Mouse (Mus musculus): ENCODE measurements around the gene Gab2. TPM values are rescaled to one million over a fixed set of nuclear protein-coding genes. Genes with fewer than 3 reads are reported as not detected.

Gab2 gene
- polyA plus RNA-seq, 1 experiment from 2014 or later, result 7.1 TPM

DNA sequence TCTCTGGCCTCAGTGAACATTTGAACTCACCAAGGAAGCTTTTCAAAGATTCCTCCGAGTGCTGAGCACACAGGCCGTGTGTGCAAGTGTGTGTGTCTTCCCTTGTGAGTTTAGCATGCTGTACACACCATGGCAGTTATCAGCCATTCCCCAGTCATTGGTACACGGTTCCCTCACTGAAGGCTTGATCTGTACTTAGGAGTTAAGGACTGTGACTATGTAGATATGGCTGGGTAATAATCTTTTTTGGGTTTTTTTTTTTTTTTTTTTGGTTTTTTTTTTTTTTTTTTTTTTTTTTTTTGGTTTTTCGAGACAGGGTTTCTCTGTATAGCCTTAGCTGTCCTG is 265.4 kb downstream of the Gab2 start:
- WGBS, result 81% methylated on average over 4 of the region's 4 CpGs
- H3K36me3 ChIP-seq, result peaks cover 7% of the 10 kb centered on the region; the same call in 1 of the 2 replicates
- no peak overlapping the region for H3K4me3 ChIP-seq
- H3K27ac ChIP-seq (replicated peaks), result no peak overlapping the region
- peaks cover 15% of the 10 kb centered on the region; the same call in 1 of the 2 replicates for H3K4me1 ChIP-seq
- no peaks in the 10 kb centered on the region for H3K27me3 ChIP-seq (ENCODE audit: low read depth, poor library complexity, severe bottlenecking)
- no peaks in the 10 kb centered on the region for H3K9me3 ChIP-seq (replicated peaks)
- DNase-seq (ENCODE audit: low spot score), result no peak

DNA sequence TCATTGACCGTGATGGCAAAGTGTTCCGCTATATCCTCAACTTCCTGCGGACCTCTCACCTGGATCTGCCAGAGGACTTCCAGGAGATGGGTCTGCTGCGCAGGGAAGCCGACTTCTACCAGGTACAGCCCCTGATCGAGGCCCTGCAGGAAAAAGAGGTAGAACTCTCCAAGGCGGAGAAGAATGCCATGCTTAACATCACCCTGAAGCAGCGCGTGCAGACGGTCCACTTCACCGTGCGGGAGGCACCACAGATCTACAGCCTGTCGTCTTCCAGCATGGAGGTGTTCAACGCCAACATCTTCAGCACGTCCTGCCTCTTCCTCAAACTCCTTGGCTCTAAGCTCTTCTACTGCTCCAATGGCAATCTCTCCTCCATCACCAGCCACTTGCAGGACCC is 266.1 kb downstream of the Gab2 start:
- no peak overlapping the region for H3K4me3 ChIP-seq

DNA sequence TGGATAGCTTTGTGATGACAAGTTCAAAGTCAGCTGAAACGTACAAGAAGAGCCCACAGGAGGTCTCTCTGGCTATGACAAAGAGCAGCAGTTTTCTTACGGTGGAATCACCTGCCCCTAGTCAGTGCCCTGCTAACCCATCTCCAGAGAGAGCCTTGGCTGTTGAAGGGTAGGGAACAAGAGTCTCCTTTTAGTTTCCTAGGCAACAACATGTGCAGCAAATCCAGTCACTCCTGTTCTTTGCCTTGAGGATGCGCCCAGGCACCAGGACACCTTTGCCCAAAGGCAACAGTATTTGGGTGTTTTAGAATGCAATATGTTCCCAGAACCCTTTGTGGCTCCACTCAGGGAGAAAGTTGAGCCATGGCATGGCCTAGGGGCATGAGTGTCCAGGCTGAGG is 266.9 kb downstream of the Gab2 start:
- Histone ChIP-seq H3K27me3 (ENCODE audit: low read depth, poor library complexity, severe bottlenecking) (no peaks in the 10 kb centered on the region), H3K4me1 (peaks cover 16% of the 10 kb centered on the region; the same call in 1 of the 2 replicates), H3K36me3 (peaks cover 7% of the 10 kb centered on the region; the same call in 1 of the 2 replicates), H3K4me3 (no peak overlapping the region), H3K27ac (replicated peaks) (no peak overlapping the region), H3K9me3 (replicated peaks) (no peaks in the 10 kb centered on the region)
- DNase-seq (ENCODE audit: low spot score), result no peak
- WGBS, result 84% methylated on average over 3 of the region's 3 CpGs

More for the DNA sequence above, 266.1 kb downstream of the Gab2 start:
- no peaks in the 10 kb centered on the region for H3K27me3 ChIP-seq (ENCODE audit: low read depth, poor library complexity, severe bottlenecking)
- H3K27ac ChIP-seq (replicated peaks), result no peak overlapping the region
- H3K4me1 ChIP-seq, result peaks cover 16% of the 10 kb centered on the region; the same call in 1 of the 2 replicates
- DNase-seq (ENCODE audit: low spot score), result no peak
- no peaks in the 10 kb centered on the region for H3K9me3 ChIP-seq (replicated peaks)
- whole genome bisulfite sequencing, result 92% methylated on average over 15 of the region's 15 CpGs
- peaks cover 7% of the 10 kb centered on the region; the same call in 1 of the 2 replicates for H3K36me3 ChIP-seq

DNA sequence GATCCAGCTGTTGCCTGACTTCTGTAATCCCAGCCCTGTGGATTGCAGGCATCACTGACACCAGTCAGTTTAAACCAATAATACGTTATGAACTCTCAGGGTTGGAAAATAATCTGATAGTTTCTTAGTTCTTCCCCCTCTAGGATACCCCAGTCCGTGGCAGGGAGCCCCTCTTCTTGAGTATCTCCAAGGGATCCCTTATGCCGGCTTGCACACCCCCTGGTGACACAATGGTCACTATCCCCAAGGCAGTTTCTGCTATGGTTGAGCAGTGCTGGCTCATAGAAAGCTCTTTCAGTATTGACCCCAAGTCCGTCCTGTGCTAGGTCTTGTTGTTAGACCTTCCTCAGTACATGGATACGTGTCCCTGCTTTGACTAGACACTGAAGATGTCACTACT is 267.4 kb downstream of the Gab2 start:
- Histone ChIP-seq H3K4me1 (peaks cover 16% of the 10 kb centered on the region; the same call in 1 of the 2 replicates), H3K27me3 (ENCODE audit: low read depth, poor library complexity, severe bottlenecking) (no peaks in the 10 kb centered on the region), H3K4me3 (no peak overlapping the region), H3K9me3 (replicated peaks) (no peaks in the 10 kb centered on the region), H3K36me3 (peaks cover 7% of the 10 kb centered on the region; the same call in 1 of the 2 replicates), H3K27ac (replicated peaks) (no peak overlapping the region)
- no peak for DNase-seq (ENCODE audit: low spot score)
- 84% methylated on average over 5 of the region's 5 CpGs for WGBS

DNA sequence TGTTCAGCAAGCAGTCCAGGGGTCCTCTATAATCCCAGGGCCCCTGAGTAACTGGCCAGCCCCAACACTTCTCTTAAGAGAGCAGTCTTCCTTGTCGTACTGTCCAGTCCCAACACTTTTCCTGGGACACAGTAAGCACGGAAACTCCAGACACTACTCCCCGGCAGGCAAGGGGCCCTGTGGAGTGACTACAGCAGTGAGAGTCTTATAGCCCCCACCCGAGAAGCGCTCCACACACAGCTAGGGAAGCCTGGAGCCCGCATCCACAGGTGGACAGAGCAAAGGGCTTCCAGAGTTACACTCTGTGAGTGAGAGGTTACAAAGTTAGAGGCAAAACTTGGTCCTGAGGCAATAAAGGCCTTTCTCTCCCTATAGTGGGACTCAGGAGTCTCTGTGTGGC is 268.1 kb downstream of the Gab2 start:
- DNase-seq (ENCODE audit: low spot score), result no peak
- peaks cover 7% of the 10 kb centered on the region; the same call in 1 of the 2 replicates for H3K36me3 ChIP-seq
- H3K27me3 ChIP-seq (ENCODE audit: low read depth, poor library complexity, severe bottlenecking), result no peaks in the 10 kb centered on the region
- no peak overlapping the region for H3K27ac ChIP-seq (replicated peaks)
- no peak overlapping the region for H3K4me3 ChIP-seq
- peaks cover 16% of the 10 kb centered on the region; the same call in 1 of the 2 replicates for H3K4me1 ChIP-seq
- H3K9me3 ChIP-seq (replicated peaks), result no peaks in the 10 kb centered on the region
- 90% methylated on average over 6 of the region's 6 CpGs for WGBS

DNA sequence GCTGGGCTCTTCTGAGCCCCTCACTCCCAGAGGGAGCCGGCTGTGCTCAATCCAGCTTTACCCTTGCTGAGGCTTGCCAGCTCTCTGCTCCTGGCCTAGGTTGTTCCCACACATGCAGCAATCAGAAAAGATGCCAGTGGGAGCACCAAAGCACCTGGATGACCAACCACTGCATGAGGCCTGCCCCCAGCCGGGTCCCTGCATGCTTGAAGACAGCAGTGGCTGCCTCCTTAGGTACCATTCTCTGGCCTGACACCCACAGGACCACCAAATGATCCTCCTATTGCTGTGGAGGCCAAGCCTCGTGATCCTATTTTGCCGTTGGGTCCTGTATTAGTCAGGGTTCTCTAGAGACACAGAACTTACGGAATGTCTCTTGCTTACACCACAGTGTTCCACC is 269.5 kb downstream of the Gab2 start:
- peaks cover 7% of the 10 kb centered on the region; the same call in 1 of the 2 replicates for H3K36me3 ChIP-seq
- WGBS, result 83% methylated on average over 5 of the region's 5 CpGs
- no peak for DNase-seq (ENCODE audit: low spot score)
- no peak overlapping the region; the same call in 1 of the 2 replicates for H3K27ac ChIP-seq (replicated peaks)
- H3K27me3 ChIP-seq (ENCODE audit: low read depth, poor library complexity, severe bottlenecking), result no peaks in the 10 kb centered on the region
- H3K4me1 ChIP-seq, result peaks cover 14% of the 10 kb centered on the region; the same call in 1 of the 2 replicates
- no peak overlapping the region for H3K4me3 ChIP-seq
- H3K9me3 ChIP-seq (replicated peaks), result no peaks in the 10 kb centered on the region

DNA sequence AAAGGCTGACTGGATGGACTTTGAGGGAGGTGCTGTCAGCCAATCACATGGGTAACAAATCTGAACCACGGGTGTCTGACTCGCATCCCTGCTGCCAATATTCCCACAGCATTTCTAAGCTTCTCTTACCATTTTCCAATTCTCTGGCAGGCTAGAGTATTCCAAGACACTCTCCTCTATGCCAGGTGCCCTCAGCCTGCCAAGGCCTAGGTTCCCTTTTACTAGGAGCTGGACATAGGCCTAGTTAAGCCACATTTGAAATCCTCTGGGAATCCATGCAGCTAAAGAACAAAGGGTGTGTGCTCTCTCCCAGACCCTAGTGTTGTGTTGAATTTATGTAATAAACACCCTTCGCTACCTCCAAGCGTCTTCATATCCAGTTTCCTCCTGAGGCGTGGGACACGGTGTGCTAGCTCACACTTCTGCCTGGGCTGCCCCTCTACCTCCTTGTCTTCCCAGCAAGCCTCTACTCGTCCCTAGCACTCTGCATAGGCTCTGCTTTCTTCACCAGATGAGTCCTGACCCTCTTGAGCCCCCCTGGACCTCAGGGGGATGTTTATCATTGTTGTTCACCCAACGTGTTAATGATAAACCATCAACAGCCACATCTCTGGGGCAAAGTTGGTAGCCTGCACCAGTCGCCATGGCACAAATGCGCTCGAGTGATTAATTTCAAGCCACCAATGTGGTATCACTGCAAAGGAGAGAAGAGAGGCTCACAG is 270.6 kb downstream of the Gab2 start:
- DNase-seq (ENCODE audit: low spot score), result no peak
- H3K4me3 ChIP-seq, result no peak overlapping the region
- peaks cover 14% of the 10 kb centered on the region; the same call in 1 of the 2 replicates for H3K4me1 ChIP-seq
- no peaks in the 10 kb centered on the region for H3K9me3 ChIP-seq (replicated peaks)
- WGBS, result 91% methylated on average over 11 of the region's 11 CpGs
- H3K36me3 ChIP-seq, result peaks cover 7% of the 10 kb centered on the region; the same call in 1 of the 2 replicates
- no peaks in the 10 kb centered on the region for H3K27me3 ChIP-seq (ENCODE audit: low read depth, poor library complexity, severe bottlenecking)
- no peak overlapping the region for H3K27ac ChIP-seq (replicated peaks)

DNA sequence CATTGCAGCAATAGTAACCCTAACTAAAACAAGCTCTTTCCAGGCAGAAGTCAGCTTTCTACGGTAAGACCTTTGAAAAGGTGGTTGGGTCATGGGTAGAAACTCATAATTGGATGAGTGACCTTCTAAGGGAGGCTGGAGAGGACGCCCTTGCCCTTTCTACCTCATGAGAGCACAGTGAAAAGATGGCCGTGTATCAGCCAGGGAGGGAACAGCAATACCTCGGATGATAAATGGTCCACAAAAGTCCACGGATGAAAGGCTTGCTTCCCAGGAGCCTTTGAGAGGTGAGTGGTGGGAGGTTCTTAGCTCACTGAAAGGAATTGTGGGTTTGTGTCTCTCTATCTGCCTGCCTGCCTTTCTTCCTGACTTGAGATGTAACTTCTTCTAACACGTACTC is 272.0 kb downstream of the Gab2 start:
- Histone ChIP-seq H3K9me3 (replicated peaks) (no peaks in the 10 kb centered on the region), H3K27me3 (ENCODE audit: low read depth, poor library complexity, severe bottlenecking) (no peaks in the 10 kb centered on the region), H3K36me3 (no peaks in the 10 kb centered on the region), H3K4me1 (peaks cover 14% of the 10 kb centered on the region; the same call in 1 of the 2 replicates), H3K27ac (replicated peaks) (no peak overlapping the region), H3K4me3 (no peak overlapping the region)
- DNase-seq (ENCODE audit: low spot score), result no peak
- 91% methylated on average over 6 of the region's 6 CpGs for WGBS

DNA sequence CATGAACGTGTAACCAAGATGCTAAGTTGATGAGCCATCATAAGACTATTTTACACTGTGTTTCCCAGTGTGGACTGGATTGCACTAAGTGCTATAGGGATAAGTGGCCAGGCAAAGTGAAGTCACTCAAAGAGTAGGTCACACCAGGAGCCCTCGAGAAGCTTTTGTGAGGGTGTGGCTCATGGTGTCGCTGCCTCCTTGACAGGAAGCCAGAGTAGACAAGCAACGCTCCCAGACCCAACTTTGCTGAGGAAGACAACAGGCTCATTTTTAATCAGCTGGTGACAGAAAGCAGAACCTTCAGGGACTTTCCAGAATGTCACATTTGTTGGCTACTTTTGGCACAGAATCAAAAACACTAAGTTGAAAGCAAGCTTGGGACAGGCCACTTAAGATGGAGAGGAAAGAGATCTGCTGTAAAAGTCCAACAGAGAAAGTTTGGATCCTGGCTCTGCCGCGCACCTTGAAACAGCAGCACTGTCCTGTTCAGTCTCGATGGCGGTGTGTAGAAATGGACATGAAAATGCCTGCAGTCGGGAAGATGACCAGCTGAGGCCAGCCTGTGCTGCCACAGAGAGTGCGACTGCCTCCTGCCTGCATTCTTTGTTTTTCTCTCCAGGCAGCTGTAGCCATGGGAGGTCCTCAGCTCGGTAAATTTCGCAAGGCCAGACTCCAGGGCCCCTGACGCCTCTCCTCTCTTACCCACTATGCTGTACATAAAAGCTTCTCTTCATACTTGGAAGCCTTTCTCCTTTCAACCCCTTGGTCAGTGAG is 273.9 kb downstream of the Gab2 start:
- WGBS, result 46% methylated on average over 13 of the region's 13 CpGs
- no peak overlapping the region for H3K27ac ChIP-seq (replicated peaks)
- H3K27me3 ChIP-seq (ENCODE audit: low read depth, poor library complexity, severe bottlenecking), result no peaks in the 10 kb centered on the region
- peaks cover 14% of the 10 kb centered on the region; the same call in 1 of the 2 replicates for H3K4me1 ChIP-seq
- H3K9me3 ChIP-seq (replicated peaks), result no peaks in the 10 kb centered on the region
- no peaks in the 10 kb centered on the region for H3K36me3 ChIP-seq
- H3K4me3 ChIP-seq, result no peak overlapping the region
- no peak for DNase-seq (ENCODE audit: low spot score)

DNA sequence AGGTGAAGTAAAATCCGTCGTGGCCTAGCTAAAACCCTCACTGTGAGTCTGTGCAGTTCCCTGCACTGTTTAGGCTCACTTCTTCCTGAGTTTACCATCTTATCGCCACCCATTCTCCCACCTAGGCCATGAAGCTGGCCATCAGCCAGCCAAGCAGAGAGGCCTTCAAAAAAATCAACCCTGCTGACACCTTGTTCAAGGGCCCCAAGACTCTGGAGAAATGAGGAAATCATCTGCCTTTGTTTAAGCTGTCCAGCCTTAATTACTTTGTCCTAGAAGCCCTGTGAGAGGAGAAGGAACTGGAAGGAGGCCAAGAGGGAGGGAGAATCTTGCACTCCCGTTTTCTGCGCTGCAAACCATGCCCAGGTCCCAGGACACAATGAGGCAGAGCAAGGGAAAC is 274.9 kb downstream of the Gab2 start:
- whole genome bisulfite sequencing, result 81% methylated on average over 5 of the region's 5 CpGs
- H3K4me3 ChIP-seq, result no peak overlapping the region
- no peak overlapping the region for H3K27ac ChIP-seq (replicated peaks)
- no peaks in the 10 kb centered on the region for H3K9me3 ChIP-seq (replicated peaks)
- peaks cover 12% of the 10 kb centered on the region; the same call in 1 of the 2 replicates for H3K4me1 ChIP-seq
- H3K36me3 ChIP-seq, result no peaks in the 10 kb centered on the region
- DNase-seq (ENCODE audit: low spot score), result no peak
- no peaks in the 10 kb centered on the region for H3K27me3 ChIP-seq (ENCODE audit: low read depth, poor library complexity, severe bottlenecking)

DNA sequence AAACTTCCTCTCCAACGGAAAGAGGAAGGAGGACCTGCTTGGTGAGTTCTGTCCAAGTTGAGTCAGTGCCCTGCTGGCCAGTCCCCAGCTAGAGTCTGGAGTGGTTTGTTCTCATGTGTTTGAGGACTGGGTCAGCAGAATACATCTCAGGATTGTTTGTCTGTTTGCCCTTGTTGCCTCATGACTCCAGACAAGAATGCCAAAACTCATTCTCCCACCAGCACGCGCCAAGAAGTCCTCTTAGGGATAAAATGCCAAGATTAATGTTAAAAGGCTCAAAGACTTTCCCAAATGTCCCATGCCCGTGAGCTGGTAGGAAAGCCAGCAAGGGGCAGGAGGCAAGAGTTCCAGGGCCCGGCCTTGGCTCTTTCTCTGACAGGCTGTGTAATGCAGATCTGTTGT is 275.5 kb downstream of the Gab2 start:
- Histone ChIP-seq H3K27ac (replicated peaks) (no peak overlapping the region), H3K36me3 (no peaks in the 10 kb centered on the region), H3K9me3 (replicated peaks) (no peaks in the 10 kb centered on the region), H3K4me1 (0 out of 2 replicates have a peak, but pooled peaks cover 6% of the 10 kb centered on the region), H3K27me3 (ENCODE audit: low read depth, poor library complexity, severe bottlenecking) (no peaks in the 10 kb centered on the region), H3K4me3 (no peak overlapping the region)
- DNase-seq (ENCODE audit: low spot score), result no peak
- 84% methylated on average over 5 of the region's 5 CpGs for WGBS

DNA sequence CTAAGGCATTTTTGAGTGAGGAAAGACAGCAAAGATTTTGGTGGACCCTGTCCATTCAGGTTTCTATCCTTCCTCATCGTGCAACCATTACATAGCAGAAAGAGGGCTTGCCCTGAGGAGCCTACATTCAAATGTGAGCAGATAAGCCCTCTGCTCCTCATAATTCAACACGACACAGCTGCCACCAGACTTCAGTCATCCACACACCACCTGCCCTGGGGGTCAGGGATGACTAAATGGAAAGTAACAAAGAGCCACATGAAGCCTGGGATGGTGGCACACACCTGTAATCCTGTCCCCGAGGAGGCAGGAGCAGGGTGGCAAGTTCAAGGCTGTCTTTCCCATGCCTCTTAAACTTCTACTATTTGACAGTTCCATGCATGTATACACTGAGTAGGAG is 276.5 kb downstream of the Gab2 start:
- Histone ChIP-seq H3K36me3 (no peaks in the 10 kb centered on the region), H3K4me1 (0 out of 2 replicates have a peak, but pooled peaks cover 6% of the 10 kb centered on the region), H3K27me3 (ENCODE audit: low read depth, poor library complexity, severe bottlenecking) (no peaks in the 10 kb centered on the region), H3K9me3 (replicated peaks) (no peaks in the 10 kb centered on the region), H3K27ac (replicated peaks) (no peak overlapping the region), H3K4me3 (no peak overlapping the region)
- no peak for DNase-seq (ENCODE audit: low spot score)
- 88% methylated on average over 3 of the region's 3 CpGs for WGBS

DNA sequence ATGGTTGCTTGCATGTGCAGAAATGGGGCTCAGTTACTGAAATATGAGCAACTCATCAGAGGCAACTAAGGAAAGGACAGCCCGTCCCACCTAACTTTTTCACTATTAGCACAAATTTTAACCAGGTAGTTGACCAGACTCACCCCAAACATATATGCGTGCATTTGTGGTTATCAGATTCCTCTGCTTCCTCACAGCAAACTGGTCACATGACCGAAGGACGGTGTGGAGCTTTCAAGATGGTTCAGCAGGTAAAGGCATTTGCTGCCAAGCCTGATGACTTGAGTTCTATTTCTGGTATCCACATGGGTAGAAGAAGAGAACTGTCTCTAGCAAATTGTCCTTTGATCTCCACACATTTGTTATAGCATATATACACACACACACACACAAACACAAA is 277.0 kb downstream of the Gab2 start:
- no peaks in the 10 kb centered on the region for H3K36me3 ChIP-seq
- H3K27ac ChIP-seq (replicated peaks), result no peak overlapping the region
- DNase-seq (ENCODE audit: low spot score), result no peak
- WGBS, result 87% methylated on average over 4 of the region's 4 CpGs
- no peaks in the 10 kb centered on the region for H3K27me3 ChIP-seq (ENCODE audit: low read depth, poor library complexity, severe bottlenecking)
- H3K4me3 ChIP-seq, result no peak overlapping the region
- 0 out of 2 replicates have a peak, but pooled peaks cover 6% of the 10 kb centered on the region for H3K4me1 ChIP-seq
- no peaks in the 10 kb centered on the region for H3K9me3 ChIP-seq (replicated peaks)
